Mouse (Mus musculus) spleen, adult 10 weeks (tissue): ENCODE results near the gene Olfr967. TPM values are rescaled to one million over a fixed set of nuclear protein-coding genes. Genes with fewer than 3 reads are reported as not detected.

ENCODE experiments used
- polyA plus RNA-seq: library from polyadenylated mRNA; stranded (reverse); fragments of 350-450 nt; fragmentation: Illumina TruSeq; extraction: RNeasy Lipid Tissue Mini Kit (QIAGEN cat#74804); gene quantifications from one replicate; pipeline ENCODE4 v1.2.3, GENCODE M21; 2015; ENCODE audit warnings: low replicate concordance; ENCODE audit not compliant: insufficient read depth

The Olfr967 gene
- not detected for polyA plus RNA-seq

DNA sequence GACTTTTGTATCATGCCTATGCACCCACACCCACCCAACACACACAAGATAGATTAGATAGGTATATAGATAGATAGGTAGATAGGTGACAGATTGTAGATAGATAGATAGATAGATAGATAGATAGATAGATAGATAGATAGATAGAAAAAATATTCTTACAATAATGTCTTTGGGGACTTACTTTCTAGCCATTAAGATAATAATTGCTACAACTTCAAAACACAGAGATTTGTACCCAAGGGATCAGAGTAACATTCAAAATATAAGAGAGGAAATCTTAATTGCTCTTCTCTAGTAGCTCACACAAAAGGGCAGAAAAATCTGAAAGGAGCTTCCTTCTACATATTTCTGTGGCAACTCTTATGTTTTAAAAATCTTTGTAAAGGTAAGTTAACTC lies at the start of gene Olfr967:
Gene Olfr967 (plus strand): TSS at position 301 of the 400 bp plus-strand sequence.

DNA sequence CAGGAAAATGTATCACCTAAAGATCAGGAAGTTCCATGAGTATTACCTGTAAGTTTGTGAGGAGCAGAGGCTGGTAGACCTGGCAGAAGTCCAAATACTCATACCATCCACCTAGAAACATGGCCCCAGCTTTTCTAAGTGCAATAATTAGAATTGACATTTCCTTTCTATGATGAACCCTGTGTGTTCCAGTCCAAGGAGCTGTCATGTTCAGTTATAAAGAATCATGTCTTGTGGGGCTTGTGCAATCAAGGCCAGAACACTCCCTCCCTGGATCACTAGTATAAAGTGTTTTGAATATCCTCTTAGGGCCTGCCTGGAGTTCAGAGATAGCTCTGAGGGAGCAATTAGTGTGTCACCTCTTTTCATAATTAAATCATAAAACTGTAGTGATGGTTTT lies 39.0 kb upstream of the Olfr967 start, which contains the start of gene Olfr149:
Gene Olfr149 (minus strand): TSS at position 101 of the 400 bp plus-strand sequence.

DNA sequence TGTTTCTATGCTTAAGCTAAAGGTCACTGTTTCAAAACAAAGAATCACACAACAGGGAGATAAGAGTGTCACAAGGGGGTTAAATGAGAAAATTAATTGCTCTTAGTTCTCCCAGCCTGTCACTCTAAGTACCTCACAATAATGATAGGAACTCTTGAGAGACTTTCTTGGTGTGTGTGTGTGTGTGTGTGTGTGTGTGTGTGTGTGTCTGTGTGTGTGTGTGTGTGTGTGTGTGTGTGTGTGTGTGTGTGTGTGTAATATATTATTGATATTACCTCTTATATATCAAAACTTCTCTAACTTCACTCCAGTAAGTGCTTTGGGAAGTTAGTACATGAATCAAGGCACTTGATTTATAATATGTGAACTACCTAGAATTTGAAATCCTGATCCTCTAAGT lies 35.0 kb upstream of the Olfr967 start, which contains the start of gene Olfr965:
Gene Olfr965 (plus strand): TSS at position 301 of the 400 bp plus-strand sequence.

DNA sequence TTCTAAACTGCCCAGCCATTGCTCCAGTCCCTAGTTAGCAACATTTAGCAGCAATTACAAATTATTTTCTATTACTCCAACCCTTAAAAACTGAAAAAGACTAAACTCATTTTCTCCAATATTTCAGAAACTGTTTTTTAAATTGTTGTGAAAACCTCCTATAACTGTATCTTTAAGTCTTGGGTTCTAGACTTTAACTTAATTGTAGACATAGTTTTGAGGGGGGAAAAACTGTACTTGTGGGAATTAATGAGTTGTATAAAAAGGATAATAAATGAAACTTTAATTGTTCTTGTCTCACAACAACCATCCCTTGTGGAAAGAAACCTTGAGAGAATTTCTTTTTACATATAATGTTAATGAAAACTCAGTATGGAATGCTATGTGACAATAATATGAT lies 15.4 kb upstream of the Olfr967 start, which contains the start of gene Olfr150:
Gene Olfr150 (plus strand): TSS at position 301 of the 400 bp plus-strand sequence.

DNA sequence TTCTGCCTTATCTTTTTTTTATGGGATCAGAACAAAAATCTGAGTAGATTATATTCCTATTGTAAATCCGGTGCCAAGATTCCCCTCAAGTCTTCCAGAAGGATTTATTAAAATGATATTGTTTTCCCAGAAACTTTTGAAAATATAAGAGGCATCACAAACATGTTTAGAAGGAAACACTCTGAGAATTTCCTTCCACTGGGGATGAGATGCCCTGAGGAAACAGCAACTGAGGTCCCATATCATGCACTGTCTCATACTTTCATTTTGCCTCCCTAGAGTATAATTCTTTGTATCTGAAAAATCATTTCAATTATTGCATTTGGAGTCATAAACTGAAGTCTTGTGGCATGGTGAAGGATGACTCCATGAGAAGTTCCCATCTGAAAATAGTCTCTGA lies 37.1 kb downstream of the Olfr967 start, which contains the start of gene Olfr968:
Gene Olfr968 (minus strand): TSS at position 101 of the 400 bp plus-strand sequence.

DNA sequence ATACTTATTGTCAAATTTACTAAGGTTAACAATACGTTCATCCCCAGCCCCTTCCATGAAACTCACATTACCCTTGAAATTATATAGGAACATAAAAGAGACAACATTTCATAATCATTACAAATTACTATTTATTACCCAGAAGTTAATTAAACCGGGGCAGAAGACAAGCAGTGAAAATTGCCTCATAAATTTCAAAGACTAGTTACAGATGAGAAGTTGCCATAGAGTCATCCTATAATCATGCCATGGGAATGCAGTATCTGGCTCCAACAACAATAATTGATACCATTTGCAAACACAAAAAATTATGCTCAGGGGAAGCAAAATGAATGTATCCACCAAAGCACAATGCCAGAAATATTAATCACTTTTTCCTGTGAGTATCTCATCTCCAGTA lies 44.5 kb downstream of the Olfr967 start, which contains the start of gene Olfr969:
Gene Olfr969 (plus strand): TSS at position 388 of the 400 bp plus-strand sequence.

Other genes starting within 250 kb of the Olfr967 start
- not detected for gene Olfr957, start 230.4 kb upstream of the Olfr967 start, polyA plus RNA-seq
- gene Olfr958, start 192.2 kb upstream of the Olfr967 start, polyA plus RNA-seq = not detected
- gene Olfr959, start 170.7 kb upstream of the Olfr967 start, polyA plus RNA-seq = not detected
- gene AW551984, start 141.8 kb upstream of the Olfr967 start, polyA plus RNA-seq = 0.11 TPM
- gene Olfr148, start 135.6 kb upstream of the Olfr967 start, polyA plus RNA-seq = not detected
- not detected for gene Olfr960, start 124.9 kb upstream of the Olfr967 start, polyA plus RNA-seq
- gene Olfr961, start 101.2 kb upstream of the Olfr967 start, polyA plus RNA-seq = not detected
- not detected for gene Olfr963, start 79.0 kb upstream of the Olfr967 start, polyA plus RNA-seq
- not detected for gene Olfr149, start 39.1 kb upstream of the Olfr967 start, polyA plus RNA-seq
- not detected for gene Olfr965, start 34.9 kb upstream of the Olfr967 start, polyA plus RNA-seq
- gene Olfr150, start 15.3 kb upstream of the Olfr967 start, polyA plus RNA-seq = not detected
- not detected for gene Olfr968, start 37.0 kb downstream of the Olfr967 start, polyA plus RNA-seq
- not detected for gene Olfr969, start 44.7 kb downstream of the Olfr967 start, polyA plus RNA-seq
- gene Olfr970, start 62.6 kb downstream of the Olfr967 start, polyA plus RNA-seq = not detected
- gene Olfr971, start 90.6 kb downstream of the Olfr967 start, polyA plus RNA-seq = not detected
- gene Olfr972, start 120.2 kb downstream of the Olfr967 start, polyA plus RNA-seq = not detected
- gene Olfr229, start 161.1 kb downstream of the Olfr967 start, polyA plus RNA-seq = not detected
- not detected for gene Olfr974, start 191.3 kb downstream of the Olfr967 start, polyA plus RNA-seq
- not detected for gene Olfr975, start 205.8 kb downstream of the Olfr967 start, polyA plus RNA-seq
- gene Olfr976, start 214.9 kb downstream of the Olfr967 start, polyA plus RNA-seq = not detected
- gene Olfr978, start 245.9 kb downstream of the Olfr967 start, polyA plus RNA-seq = not detected